Mouse (Mus musculus): ENCODE results near the gene Sec22b. TPM values are rescaled to one million over a fixed set of nuclear protein-coding genes. Genes with fewer than 3 reads are reported as not detected.

Gene Sec22b
- total and polyA plus RNA-seq, 2 experiments from 2014 or later = 62.8 to 89.1 TPM

GRCm38 (mm10) chr3:97971117-97971516, 70.1 kb downstream of the Sec22b start:
- no peak overlapping the region for H3K4me3 ChIP-seq (ENCODE audit: low read depth, low read length)
- no peaks in the 10 kb centered on the region for H3K36me3 ChIP-seq (ENCODE audit: insufficient read depth, low read length)
- WGBS = 31% methylated on average over 7 of the region's 7 CpGs
- ATAC-seq (ENCODE audit: low FRiP score) (no peak), DNase-seq (ENCODE audit: low spot score) (no peak)
- no peak overlapping the region for H3K27ac ChIP-seq (ENCODE audit: low read depth, low read length)
- TF ChIP-seq CTCF (IDR thresholded peaks at IDR 0.05) = no peak
- no peaks in the 10 kb centered on the region for H3K27me3 ChIP-seq (ENCODE audit: insufficient read depth, low read length)
- H3K9me3 ChIP-seq (ENCODE audit: low read length) = no peaks in the 10 kb centered on the region
- no peaks in the 10 kb centered on the region for H3K4me1 ChIP-seq (ENCODE audit: insufficient read depth, low read length)
- no peak overlapping the region for H3K4me2 ChIP-seq (ENCODE audit: low read depth, low read length, poor library complexity, severe bottlenecking)
- H3K9ac ChIP-seq (replicated peaks; ENCODE audit: low read length, poor library complexity, severe bottlenecking) = no peak overlapping the region

GRCm38 (mm10) chr3:97972200-97972599, 71.2 kb downstream of the Sec22b start:
- H3K36me3 ChIP-seq (ENCODE audit: insufficient read depth, low read length) = no peaks in the 10 kb centered on the region
- no peak overlapping the region for H3K9ac ChIP-seq (replicated peaks; ENCODE audit: low read length, poor library complexity, severe bottlenecking)
- WGBS = 67% methylated on average over 5 of the region's 5 CpGs
- DNase-seq (ENCODE audit: low spot score) (no peak), ATAC-seq (ENCODE audit: low FRiP score) (no peak)
- TF ChIP-seq CTCF (IDR thresholded peaks at IDR 0.05) = no peak
- no peaks in the 10 kb centered on the region for H3K9me3 ChIP-seq (ENCODE audit: low read length)
- H3K27ac ChIP-seq (ENCODE audit: low read depth, low read length) = no peak overlapping the region
- H3K27me3 ChIP-seq (ENCODE audit: insufficient read depth, low read length) = no peaks in the 10 kb centered on the region
- H3K4me1 ChIP-seq (ENCODE audit: insufficient read depth, low read length) = no peaks in the 10 kb centered on the region
- H3K4me2 ChIP-seq (ENCODE audit: low read depth, low read length, poor library complexity, severe bottlenecking) = no peak overlapping the region
- H3K4me3 ChIP-seq (ENCODE audit: low read depth, low read length) = no peak overlapping the region

DNA sequence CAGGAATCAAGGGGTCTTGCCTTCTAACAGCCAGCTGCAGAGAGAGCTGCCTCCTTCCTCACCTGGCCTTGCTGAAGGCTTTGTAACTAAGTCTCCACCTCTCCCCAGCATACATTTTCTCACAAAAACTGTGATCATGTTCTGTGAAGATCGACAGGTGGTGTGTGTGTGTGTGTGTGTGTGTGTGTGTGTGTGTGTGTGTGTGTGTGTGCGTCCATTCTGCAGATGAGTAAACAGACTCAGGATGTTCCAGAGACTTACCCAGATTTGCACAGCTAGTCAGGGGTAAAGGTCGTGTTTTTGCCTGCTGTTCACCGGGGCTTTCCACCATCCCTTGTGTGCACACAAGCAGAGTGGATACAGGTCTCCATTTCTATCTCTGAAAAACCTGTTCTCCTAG, 71.7 kb downstream of the Sec22b start:
- no peak for TF ChIP-seq CTCF (IDR thresholded peaks at IDR 0.05)
- Histone ChIP-seq H3K4me3 (ENCODE audit: low read depth, low read length) (no peak overlapping the region), H3K4me1 (ENCODE audit: insufficient read depth, low read length) (no peaks in the 10 kb centered on the region), H3K4me2 (ENCODE audit: low read depth, low read length, poor library complexity, severe bottlenecking) (no peak overlapping the region), H3K27ac (ENCODE audit: low read depth, low read length) (no peak overlapping the region), H3K27me3 (ENCODE audit: insufficient read depth, low read length) (no peaks in the 10 kb centered on the region), H3K9ac (replicated peaks; ENCODE audit: low read length, poor library complexity, severe bottlenecking) (no peak overlapping the region), H3K36me3 (ENCODE audit: insufficient read depth, low read length) (no peaks in the 10 kb centered on the region), H3K9me3 (ENCODE audit: low read length) (no peaks in the 10 kb centered on the region)
- DNase-seq (ENCODE audit: low spot score) (no peak), ATAC-seq (ENCODE audit: low FRiP score) (no peak)
- WGBS = 83% methylated on average over 4 of the region's 4 CpGs

Other genes with a start within 250 kb of the Sec22b start
- 30.4 and 33.1 TPM in 2 replicates for gene Prkab2, start 243.0 kb upstream of the Sec22b start, total RNA-seq (2014; rRNA removed)
- gene Prkab2, start 243.0 kb upstream of the Sec22b start, polyA plus RNA-seq (2015; fragmentation: Nextera tagmentation; extraction: Ambion mirVana) = 17.6 and 18.1 TPM in 2 replicates
- not detected in 2 replicates for gene Gm17651, start 226.5 kb upstream of the Sec22b start, total RNA-seq (2014; rRNA removed)
- gene Gm17651, start 226.5 kb upstream of the Sec22b start, polyA plus RNA-seq (2015; fragmentation: Nextera tagmentation; extraction: Ambion mirVana) = not detected in 2 replicates
- gene Pde4dip, start 12.5 kb upstream of the Sec22b start, total RNA-seq (2014; rRNA removed) = 93.6 and 100 TPM in 2 replicates
- 46.4 and 47.6 TPM in 2 replicates for gene Pde4dip, start 12.5 kb upstream of the Sec22b start, polyA plus RNA-seq (2015; fragmentation: Nextera tagmentation; extraction: Ambion mirVana)
- 22.8 and 33.5 TPM in 2 replicates for gene Notch2, start 112.3 kb downstream of the Sec22b start, total RNA-seq (2014; rRNA removed)
- gene Notch2, start 112.3 kb downstream of the Sec22b start, polyA plus RNA-seq (2015; fragmentation: Nextera tagmentation; extraction: Ambion mirVana) = 5.4 and 6.1 TPM in 2 replicates

Data from midbrain, postnatal 0 days (tissue).